Mouse (Mus musculus) embryonic facial prominence, embryonic 10.5 days (tissue): ENCODE results near the gene Chkb. TPM values are rescaled to one million over a fixed set of nuclear protein-coding genes. Genes with fewer than 3 reads are reported as not detected.

ENCODE experiments used
- DNase-seq: peaks from one replicate; pipeline ENCODE4 v3.0.0-alpha.2; 2017; ENCODE audit warnings: low spot score
- H3K27ac ChIP-seq: fragments of 300-500 bp; sonication (generic); replicated peaks from 2 replicates; pipeline ENCODE4 v1.5.1; 2016; ENCODE audit warnings: mild to moderate bottlenecking
- H3K27me3 ChIP-seq: fragments of 300-500 bp; sonication (generic); replicated peaks from 2 replicates; pipeline ENCODE4 v1.6.1; 2016; ENCODE audit warnings: low read depth, mild to moderate bottlenecking; ENCODE audit not compliant: poor library complexity, severe bottlenecking
- H3K36me3 ChIP-seq: fragments of 300-500 bp; sonication (generic); replicated peaks from 2 replicates; pipeline ENCODE4 v1.6.1; 2016; ENCODE audit warnings: mild to moderate bottlenecking, moderate library complexity
- H3K4me1 ChIP-seq: fragments of 300-500 bp; sonication (generic); 2 replicates; pipeline ENCODE4 v1.6.1; 2016
- H3K4me3 ChIP-seq: fragments of 300-500 bp; sonication (generic); 2 replicates; pipeline ENCODE4 v1.5.1; 2016; ENCODE audit warnings: mild to moderate bottlenecking, moderate library complexity
- H3K9me3 ChIP-seq: fragments of 300-500 bp; sonication (generic); 2 replicates; pipeline ENCODE4 v1.6.1; 2016; ENCODE audit warnings: mild to moderate bottlenecking
- whole genome bisulfite sequencing: fragments of 180-500 bp; shearing (Covaris S2); methylation state at CpG from one replicate; pipeline ENCODE4 v1.1.7; 2016; 5-methylcytosine and 5-hydroxymethylcytosine counted together
- polyA plus RNA-seq: library from polyadenylated mRNA; unstranded; fragments of >200 nt; fragmentation: Nextera tagmentation; extraction: Ambion mirVana; gene quantifications from 2 replicates; pipeline ENCODE4 v1.2.1, GENCODE M21; 2016

Gene Chkb
- polyA plus RNA-seq, 1 experiment from 2014 or later = 42.5 TPM

DNA sequence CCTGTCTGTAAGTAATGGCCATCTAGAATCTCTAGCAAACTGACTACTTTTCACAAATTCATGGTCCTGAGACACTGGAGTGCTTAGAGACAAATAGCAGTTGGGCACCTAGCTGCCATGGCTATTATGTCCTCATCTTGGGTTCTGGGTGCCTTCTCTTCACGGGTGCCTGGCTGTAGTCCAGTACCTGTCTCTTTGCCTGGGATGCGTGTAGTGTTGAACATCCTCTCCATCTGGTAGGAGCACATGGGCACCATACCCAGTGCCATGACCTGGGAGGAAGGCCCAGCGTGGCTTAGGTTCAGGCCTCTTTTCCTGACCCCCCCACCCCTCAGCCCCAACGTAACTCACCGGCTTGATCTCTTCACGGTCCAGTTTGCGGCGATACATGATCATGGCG is 7.8 kb downstream of the Chkb start:
- DNase-seq = no peak
- WGBS = 93% methylated on average over 9 of the region's 9 CpGs
- Histone ChIP-seq H3K4me3 (no peak overlapping the region), H3K4me1 (peaks cover 16% of the 10 kb centered on the region), H3K27me3 (no peaks in the 10 kb centered on the region), H3K9me3 (no peaks in the 10 kb centered on the region), H3K27ac (no peak overlapping the region), H3K36me3 (peaks cover 64% of the 10 kb centered on the region)

DNA sequence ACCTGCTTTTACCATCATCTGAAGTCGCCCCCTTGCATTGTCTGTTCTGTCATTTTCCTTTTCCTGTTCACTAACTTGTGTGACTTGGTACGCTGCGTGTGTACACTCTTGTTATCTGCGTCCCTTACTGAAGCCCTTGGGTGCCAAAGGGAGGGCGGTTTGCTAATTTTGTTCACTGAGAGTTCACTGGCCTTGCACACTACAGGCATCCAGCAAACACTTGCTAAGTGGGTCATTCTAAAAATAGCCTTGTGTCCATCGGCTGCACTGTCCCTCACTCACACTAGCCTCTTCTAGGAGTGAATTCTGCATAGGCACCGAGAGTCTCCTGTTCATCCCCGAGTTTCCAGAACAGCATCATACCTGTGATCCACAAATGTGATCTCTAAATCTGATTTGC is 14.4 kb downstream of the Chkb start:
- no peak overlapping the region for H3K4me3 ChIP-seq
- DNase-seq = no peak
- WGBS = 88% methylated on average over 8 of the region's 8 CpGs

DNA sequence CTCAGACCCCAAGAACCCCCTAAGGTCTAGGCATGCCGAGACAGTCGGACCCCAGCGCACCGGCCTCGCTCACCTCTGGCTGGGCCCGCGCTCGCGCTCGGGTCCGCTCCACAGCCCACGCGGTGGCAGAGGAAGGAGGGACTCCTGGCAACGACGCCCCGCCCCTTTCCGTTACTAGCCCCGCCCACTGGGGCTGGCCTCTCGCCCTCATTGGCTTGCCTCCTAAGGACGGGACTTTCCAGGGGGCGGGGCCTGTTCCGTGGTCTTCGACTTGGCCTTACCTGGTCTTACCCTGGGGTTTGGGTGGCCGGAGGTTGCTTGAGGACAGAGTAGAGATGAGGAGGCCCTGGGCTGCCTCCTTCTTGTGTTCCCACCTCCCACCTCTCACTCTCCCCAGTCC is 19.6 kb downstream of the Chkb start, which contains the start of gene Syce3:
TSS of gene Syce3 (minus strand) at position 386 of the 400 bp plus-strand sequence.
- Histone ChIP-seq H3K4me3 (no peak within 1 kb of the TSS), H3K27ac (no peak within 1 kb of the TSS), H3K27me3 (no peaks in the 10 kb centered on the region), H3K36me3 (no peaks in the 10 kb centered on the region), H3K9me3 (peaks cover 12% of the 10 kb centered on the region), H3K4me1 (no peaks in the 10 kb centered on the region)
- DNase-seq = no peak
- 87% methylated on average over 24 of the region's 24 CpGs for WGBS

More for the DNA sequence above, 14.4 kb downstream of the Chkb start:
- Histone ChIP-seq H3K27ac (no peak overlapping the region), H3K4me1 (no peaks in the 10 kb centered on the region), H3K27me3 (no peaks in the 10 kb centered on the region), H3K9me3 (no peaks in the 10 kb centered on the region), H3K36me3 (peaks cover 35% of the 10 kb centered on the region)

DNA sequence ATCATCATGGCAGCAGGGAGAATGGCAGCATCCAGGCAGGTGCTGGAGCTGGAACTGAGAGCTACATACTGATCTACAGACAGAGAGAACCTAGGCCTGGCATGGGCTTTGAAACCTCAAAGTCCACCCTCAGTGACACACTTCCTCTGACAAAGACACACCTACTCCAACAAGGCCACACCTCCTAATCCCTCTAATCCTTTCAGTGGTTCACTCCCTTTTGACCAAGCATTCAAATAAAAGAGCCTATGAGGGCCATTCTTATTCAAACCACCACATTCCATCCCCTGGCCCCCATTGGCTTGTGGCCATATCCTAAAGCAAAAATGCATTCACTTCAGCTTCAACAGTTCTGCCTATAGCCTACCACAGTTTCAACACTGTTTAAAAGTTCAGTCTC is 23.0 kb downstream of the Chkb start:
- Histone ChIP-seq H3K36me3 (no peaks in the 10 kb centered on the region), H3K9me3 (peaks cover 12% of the 10 kb centered on the region), H3K4me3 (no peak overlapping the region), H3K27ac (no peak overlapping the region), H3K4me1 (no peaks in the 10 kb centered on the region), H3K27me3 (no peaks in the 10 kb centered on the region)
- DNase-seq = no peak

DNA sequence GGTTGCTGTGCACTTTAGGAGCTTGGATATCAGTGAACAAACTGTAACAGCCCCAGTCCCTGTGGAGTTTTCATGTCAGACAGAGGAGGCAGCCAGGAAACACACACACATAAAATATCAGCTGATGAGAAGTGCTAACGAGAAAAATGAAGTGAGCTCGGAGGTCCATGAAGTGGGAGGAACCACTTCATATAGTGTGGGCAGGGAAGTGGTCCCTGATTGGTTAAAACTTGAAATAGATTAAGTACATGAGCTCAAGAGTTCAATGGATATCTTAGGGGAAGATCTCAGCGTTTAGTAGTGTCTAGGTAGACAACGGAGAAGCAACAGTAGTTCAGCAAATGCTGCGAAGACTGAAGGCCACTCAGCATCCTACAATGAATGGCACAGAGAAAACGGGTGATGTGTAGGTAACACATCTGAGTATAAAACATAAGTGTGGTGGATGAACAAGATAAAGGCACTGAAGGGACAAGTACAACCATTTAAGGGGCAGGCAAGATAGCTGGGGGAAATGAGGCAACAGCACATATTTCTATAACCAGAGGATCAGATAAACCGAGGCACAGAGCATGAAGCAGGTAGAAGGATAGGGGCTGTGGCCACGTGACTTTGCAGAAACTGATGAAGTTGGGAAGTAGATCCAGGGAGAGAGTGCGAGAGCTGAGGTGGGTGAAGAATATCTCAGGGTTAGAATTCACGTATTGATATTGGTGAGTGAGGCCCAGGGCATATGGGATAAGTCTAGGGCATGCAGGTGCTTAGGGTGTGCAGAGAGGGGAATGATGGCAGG is 24.7 kb downstream of the Chkb start:
- 86% methylated on average over 10 of the region's 10 CpGs for WGBS
- Histone ChIP-seq H3K27ac (no peak overlapping the region), H3K27me3 (no peaks in the 10 kb centered on the region)

DNA sequence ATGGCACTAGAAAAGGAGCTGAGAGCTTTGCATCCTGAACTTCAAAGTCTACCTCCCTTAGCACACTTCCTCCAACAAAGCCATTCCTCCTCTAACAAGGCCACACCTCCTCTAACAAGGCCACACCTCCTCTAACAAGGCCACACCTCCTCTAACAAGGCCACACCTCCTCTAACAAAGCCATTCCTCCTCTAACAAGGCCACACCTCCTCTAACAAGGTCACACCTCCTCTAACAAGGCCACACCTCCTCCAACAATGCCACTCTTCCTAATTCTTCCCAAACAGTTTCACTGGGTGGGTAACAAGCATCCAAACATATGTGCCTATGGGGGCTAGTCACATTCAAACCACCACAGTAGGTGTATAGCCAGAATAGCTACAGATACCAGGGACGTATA is 27.2 kb downstream of the Chkb start:
- no peak overlapping the region for H3K27ac ChIP-seq
- 86% methylated on average over 1 of the region's 1 CpGs for WGBS

More for the DNA sequence above, 24.7 kb downstream of the Chkb start:
- Histone ChIP-seq H3K9me3 (peaks cover 12% of the 10 kb centered on the region), H3K36me3 (no peaks in the 10 kb centered on the region), H3K4me3 (no peak overlapping the region), H3K4me1 (no peaks in the 10 kb centered on the region)
- DNase-seq = no peak

DNA sequence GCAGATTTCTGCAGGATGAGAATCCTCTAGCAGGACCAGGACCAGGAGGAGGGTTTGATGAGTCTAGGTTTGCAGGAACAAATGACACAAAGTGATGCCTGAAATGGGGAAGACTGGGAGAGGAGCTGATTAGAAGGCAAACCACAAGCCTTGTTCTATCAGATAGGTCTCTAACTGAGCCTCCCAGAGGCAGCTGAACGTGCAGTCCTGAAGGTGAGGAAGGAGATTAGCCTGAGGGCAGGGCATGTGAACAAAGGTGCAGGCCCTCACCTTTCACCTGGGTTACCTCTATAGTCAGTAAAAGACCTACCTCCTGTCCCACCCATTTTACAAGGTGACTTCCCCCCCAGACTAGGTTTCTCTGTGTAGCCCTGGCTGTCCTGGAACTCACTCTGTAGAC is 30.0 kb downstream of the Chkb start:
- H3K27ac ChIP-seq = no peak overlapping the region
- DNase-seq = no peak
- H3K9me3 ChIP-seq = no peaks in the 10 kb centered on the region
- H3K4me3 ChIP-seq = no peak overlapping the region
- H3K27me3 ChIP-seq = no peaks in the 10 kb centered on the region
- 71% methylated on average over 1 of the region's 1 CpGs for WGBS
- no peaks in the 10 kb centered on the region for H3K36me3 ChIP-seq
- no peaks in the 10 kb centered on the region for H3K4me1 ChIP-seq

More for the DNA sequence above, 27.2 kb downstream of the Chkb start:
- Histone ChIP-seq H3K27me3 (no peaks in the 10 kb centered on the region), H3K36me3 (no peaks in the 10 kb centered on the region), H3K9me3 (peaks cover 2% of the 10 kb centered on the region; the same call in 1 of the 2 replicates), H3K4me3 (no peak overlapping the region), H3K4me1 (no peaks in the 10 kb centered on the region)
- DNase-seq = no peak

DNA sequence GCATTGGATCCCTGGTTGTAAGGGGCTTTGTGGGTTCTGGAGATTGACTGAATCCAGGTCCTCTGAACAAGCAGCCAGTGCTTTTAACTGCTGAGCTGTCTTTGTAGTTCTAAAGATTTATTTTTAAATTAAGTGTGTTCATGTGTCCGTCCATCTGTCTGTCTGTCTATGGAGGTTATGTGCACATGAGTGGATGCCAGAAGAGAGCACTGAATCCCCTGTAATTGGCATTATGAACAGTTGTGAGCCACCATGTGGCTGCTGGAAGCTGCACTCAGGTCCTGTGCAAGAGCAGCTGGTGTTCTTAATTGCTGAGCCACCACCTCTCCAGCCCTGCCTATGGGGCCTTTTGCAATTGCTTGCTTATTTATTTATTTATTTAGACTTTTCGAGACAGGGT is 31.6 kb downstream of the Chkb start:
- H3K9me3 ChIP-seq = no peaks in the 10 kb centered on the region
- no peak overlapping the region for H3K27ac ChIP-seq
- 80% methylated on average over 2 of the region's 2 CpGs for WGBS
- no peaks in the 10 kb centered on the region for H3K4me1 ChIP-seq
- DNase-seq = no peak
- no peaks in the 10 kb centered on the region for H3K36me3 ChIP-seq
- no peaks in the 10 kb centered on the region for H3K27me3 ChIP-seq
- H3K4me3 ChIP-seq = no peak overlapping the region

DNA sequence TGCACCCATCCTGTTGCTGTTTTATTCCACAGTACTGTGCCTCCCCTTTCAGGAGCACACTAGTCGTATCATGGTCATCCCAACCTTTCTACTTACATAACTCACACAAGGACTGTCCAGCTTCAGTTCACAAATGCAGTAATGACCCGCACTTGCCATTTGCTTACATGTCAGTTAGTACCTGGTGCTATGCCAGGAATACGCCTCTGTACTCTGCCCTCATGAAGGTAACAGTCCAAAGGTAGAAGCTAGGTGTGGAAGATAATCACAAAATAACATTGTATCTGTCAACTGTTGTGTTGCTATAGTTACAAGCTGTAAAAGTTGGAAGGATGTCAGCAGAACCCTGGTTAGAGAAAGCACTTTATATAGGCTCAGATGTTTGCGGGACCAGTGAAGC is 32.8 kb downstream of the Chkb start:
- no peak for DNase-seq
- Histone ChIP-seq H3K36me3 (no peaks in the 10 kb centered on the region), H3K27ac (no peak overlapping the region), H3K4me3 (no peak overlapping the region), H3K4me1 (no peaks in the 10 kb centered on the region), H3K27me3 (no peaks in the 10 kb centered on the region), H3K9me3 (no peaks in the 10 kb centered on the region)
- WGBS = 87% methylated on average over 4 of the region's 4 CpGs

DNA sequence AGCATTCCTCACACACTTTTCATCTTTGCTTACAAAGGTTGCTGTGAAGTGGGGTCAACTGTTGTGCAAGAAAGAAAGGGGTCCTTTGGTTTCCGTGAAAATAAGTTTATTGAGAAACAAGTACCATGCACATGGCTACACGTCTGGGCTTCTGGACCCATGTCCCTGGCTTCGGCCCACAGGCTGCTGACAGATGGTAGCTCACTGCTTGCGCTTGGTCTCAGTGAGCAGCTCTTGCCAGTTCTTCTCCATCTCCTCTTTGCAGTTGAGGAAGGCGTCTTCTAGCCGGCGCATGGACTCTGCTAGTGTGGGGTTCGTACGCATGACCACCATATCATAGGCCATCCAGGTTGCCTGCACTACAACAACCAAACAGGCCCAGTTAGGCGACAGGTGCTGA is 39.6 kb downstream of the Chkb start:
- no peak for DNase-seq
- Histone ChIP-seq H3K27me3 (peaks cover 33% of the 10 kb centered on the region), H3K4me3 (no peak overlapping the region), H3K27ac (no peak overlapping the region), H3K9me3 (no peaks in the 10 kb centered on the region), H3K36me3 (no peaks in the 10 kb centered on the region), H3K4me1 (0 out of 2 replicates have a peak, but pooled peaks cover under 1% of the 10 kb centered on the region)
- WGBS = 93% methylated on average over 10 of the region's 10 CpGs

DNA sequence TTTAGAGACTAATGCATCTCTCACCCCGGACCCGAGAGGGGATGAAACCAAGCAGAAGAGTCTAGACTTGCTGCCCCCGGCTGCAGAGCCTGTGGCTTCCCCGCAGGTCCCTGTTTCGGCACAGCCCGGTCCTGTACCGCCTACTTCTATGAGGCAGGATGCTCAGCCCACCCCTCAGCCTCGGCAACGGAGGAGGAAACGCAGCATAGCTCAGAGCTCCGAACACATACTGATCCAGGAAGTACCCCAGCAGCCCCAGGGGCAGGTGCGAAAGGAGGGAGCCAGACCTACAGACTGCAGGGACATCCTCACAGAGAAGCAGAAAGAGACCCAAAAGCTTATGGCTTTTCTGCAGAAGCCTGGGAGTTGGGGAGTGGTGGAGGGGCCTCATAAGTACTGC is 42.6 kb downstream of the Chkb start:
- H3K36me3 ChIP-seq = no peaks in the 10 kb centered on the region
- DNase-seq = no peak
- no peaks in the 10 kb centered on the region for H3K9me3 ChIP-seq
- H3K27me3 ChIP-seq = peaks cover 55% of the 10 kb centered on the region
- no peak overlapping the region for H3K4me3 ChIP-seq
- H3K27ac ChIP-seq = no peak overlapping the region
- 40% methylated on average over 12 of the region's 12 CpGs for WGBS
- 0 out of 2 replicates have a peak, but pooled peaks cover 7% of the 10 kb centered on the region for H3K4me1 ChIP-seq

DNA sequence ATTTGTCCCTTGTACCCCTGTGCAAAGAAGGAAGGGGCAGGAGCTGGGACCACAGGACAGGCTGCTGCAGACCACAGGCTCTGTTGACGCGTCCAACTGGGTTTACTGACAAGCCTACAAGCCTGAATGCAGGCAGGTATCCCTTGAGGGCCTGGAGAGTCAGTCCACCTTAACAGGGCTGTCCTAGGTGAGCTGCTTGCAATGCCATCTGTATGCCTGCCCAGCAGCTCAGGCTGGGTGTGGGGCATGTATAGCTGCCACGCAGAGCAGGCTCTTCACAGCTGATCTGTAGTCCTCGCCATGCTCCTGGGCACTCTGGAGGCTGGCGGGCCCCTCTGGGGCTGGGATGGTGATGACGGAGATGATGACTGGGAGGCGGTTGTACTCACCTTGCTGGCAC is 45.1 kb downstream of the Chkb start, which contains the start of gene Klhdc7b:
TSS of gene Klhdc7b (plus strand) at position 301 of the 400 bp plus-strand sequence.
- 85% methylated on average over 7 of the region's 7 CpGs for WGBS
- H3K4me1 ChIP-seq = 0 out of 2 replicates have a peak, but pooled peaks cover 7% of the 10 kb centered on the region
- H3K27me3 ChIP-seq = peaks cover 80% of the 10 kb centered on the region
- H3K27ac ChIP-seq = peak within 1 kb of the TSS; percentile 24; the same call in 1 of the 2 replicates
- no peak for DNase-seq
- H3K4me3 ChIP-seq = no peak within 1 kb of the TSS
- no peaks in the 10 kb centered on the region for H3K36me3 ChIP-seq
- no peaks in the 10 kb centered on the region for H3K9me3 ChIP-seq

DNA sequence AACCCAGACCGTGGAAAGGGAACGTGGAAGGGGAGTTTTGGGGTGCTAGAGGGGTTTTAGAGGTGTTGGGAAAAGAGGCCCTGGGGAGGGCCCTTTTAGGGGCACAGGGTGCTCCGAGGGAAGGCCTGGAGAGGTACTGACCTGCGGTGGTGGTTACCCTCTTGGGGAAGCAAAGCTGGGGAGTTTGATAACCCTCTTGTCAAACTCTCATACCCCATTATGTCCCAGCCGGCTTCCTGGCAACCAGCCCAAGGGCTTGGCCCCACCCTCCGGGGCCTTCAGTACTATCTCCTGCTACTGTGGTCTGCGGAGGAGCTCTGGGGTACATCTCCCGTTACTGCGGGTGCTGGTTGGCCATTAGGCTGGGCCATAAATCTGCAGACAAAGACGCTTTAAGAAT is 50.3 kb downstream of the Chkb start:
- H3K27ac ChIP-seq = no peak overlapping the region

More for the DNA sequence above, 50.3 kb downstream of the Chkb start:
- peak; percentile 34 for DNase-seq
- peaks cover 91% of the 10 kb centered on the region for H3K27me3 ChIP-seq
- 11% methylated on average over 10 of the region's 10 CpGs for WGBS
- H3K9me3 ChIP-seq = no peaks in the 10 kb centered on the region
- no peaks in the 10 kb centered on the region for H3K36me3 ChIP-seq
- H3K4me3 ChIP-seq = peak overlapping the region; percentile 53
- peaks cover 36% of the 10 kb centered on the region for H3K4me1 ChIP-seq
